Comparison of ENCODE assay signal across 8 mouse cellular contexts in the genomic region with DNA sequence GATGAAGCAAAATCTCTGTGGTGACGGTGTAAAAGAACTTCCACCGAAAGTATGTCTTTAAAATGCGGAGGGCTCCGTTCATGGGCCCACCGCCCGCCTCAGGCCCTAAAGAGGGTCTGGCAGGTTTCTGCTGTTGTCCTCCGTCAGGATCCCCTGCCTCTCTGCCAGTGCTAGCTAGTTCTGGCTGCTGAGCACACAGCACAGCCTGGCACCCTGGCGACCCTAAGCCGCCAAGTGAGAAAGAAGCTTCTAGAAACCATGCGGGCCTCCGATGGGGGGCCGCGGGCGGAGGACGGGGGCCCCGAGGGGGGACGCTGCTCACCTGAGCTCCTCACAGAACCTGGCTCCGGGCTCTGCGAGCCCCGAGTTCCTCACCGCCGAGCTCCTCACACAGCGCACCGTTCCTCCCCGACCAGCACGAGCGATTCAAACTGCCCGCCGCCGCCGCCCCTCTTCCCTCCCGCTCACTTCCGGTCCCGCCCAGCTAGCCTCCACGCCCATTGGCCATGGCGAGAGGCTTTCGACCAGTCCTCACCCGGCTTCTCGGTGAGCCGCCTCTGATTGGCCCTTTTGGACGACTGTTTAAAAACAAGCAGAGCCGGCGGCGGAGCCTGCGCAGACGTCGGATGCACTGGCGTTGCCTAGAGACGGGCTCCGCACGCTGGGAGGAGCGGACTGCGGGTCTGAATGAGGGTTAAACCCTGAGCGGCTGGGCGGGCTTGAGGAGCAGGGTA. TPM values are rescaled to one million over a fixed set of nuclear protein-coding genes. Genes with fewer than 3 reads are reported as not detected.
DNase-seq lines count a peak whose midpoint lies in the region; ATAC-seq lines count a peak whose summit lies in the region.

A gene (minus strand): TSS at position 433 of the 734 bp plus-strand sequence.

- peak within 1 kb of the TSS; percentile 66 for H3K4me3 ChIP-seq in brown adipose tissue, adult 24 weeks (ENCODE audit: insufficient read depth, low read depth, low read length)
- H3K4me3 ChIP-seq in heart, embryonic 13.5 days: peak within 1 kb of the TSS; percentile 82
- H3K4me3 ChIP-seq in liver, embryonic 12.5 days: peak within 1 kb of the TSS; percentile 85
- H3K4me3 ChIP-seq in stomach, embryonic 15.5 days (replicated peaks): peak within 1 kb of the TSS; percentile 84

- ATAC-seq in heart, embryonic 13.5 days (ENCODE audit: extremely low read depth, insufficient number of reproducible peaks, low FRiP score, low TSS enrichment): peak; percentile 99
- ATAC-seq in liver, embryonic 12.5 days: peak; percentile 99
- ATAC-seq in stomach, embryonic 15.5 days (ENCODE audit: insufficient read depth, low FRiP score, low read depth): peak; percentile 100

- H3K4me2 ChIP-seq in heart, embryonic 13.5 days: peak within 1 kb of the TSS; percentile 91
- peak within 1 kb of the TSS; percentile 89 for H3K4me2 ChIP-seq in liver, embryonic 12.5 days
- H3K4me2 ChIP-seq in stomach, embryonic 15.5 days: peak within 1 kb of the TSS; percentile 91

- peak within 1 kb of the TSS; percentile 90 for H3K9ac ChIP-seq in heart, embryonic 13.5 days
- H3K9ac ChIP-seq in liver, embryonic 12.5 days: peak within 1 kb of the TSS; percentile 89
- peak within 1 kb of the TSS; percentile 69 for H3K9ac ChIP-seq in stomach, embryonic 15.5 days

- under 1% methylated on average over 55 of the region's 55 CpGs for WGBS in heart, embryonic 13.5 days
- WGBS in liver, embryonic 12.5 days (ENCODE audit: insufficient replicate concordance): under 1% methylated on average over 55 of the region's 55 CpGs
- under 1% methylated on average over 54 of the region's 55 CpGs for WGBS in stomach, embryonic 15.5 days

- peak; percentile 99 for DNase-seq in CD4-positive, CD25-positive, alpha-beta regulatory T cell, adult 2 months (ENCODE audit: low read depth, low spot score)
- DNase-seq in fat pad, adult 2 months (ENCODE audit: extremely low read depth, low read depth, low spot score): peak; percentile 80
- DNase-seq in kidney, postnatal 10 days: peak; percentile 99
- peak; percentile 96 to 97 for DNase-seq in natural killer cell, adult 2 months (ENCODE audit: low spot score in 2 of 2)

- no peaks in the 10 kb centered on the region for H3K4me1 ChIP-seq in brown adipose tissue, adult 24 weeks (ENCODE audit: control insufficient read depth, insufficient read depth, insufficient read length, low read length)
- peaks cover 41% of the 10 kb centered on the region for H3K4me1 ChIP-seq in heart, embryonic 13.5 days
- H3K4me1 ChIP-seq in liver, embryonic 12.5 days: peaks cover 30% of the 10 kb centered on the region
- peaks cover 20% of the 10 kb centered on the region for H3K4me1 ChIP-seq in stomach, embryonic 15.5 days

- no peaks in the 10 kb centered on the region for H3K27me3 ChIP-seq in heart, embryonic 13.5 days (replicated peaks)
- no peaks in the 10 kb centered on the region for H3K27me3 ChIP-seq in liver, embryonic 12.5 days (replicated peaks)
- H3K27me3 ChIP-seq in stomach, embryonic 15.5 days (replicated peaks): no peaks in the 10 kb centered on the region

- H3K27ac ChIP-seq in brown adipose tissue, adult 24 weeks (replicated peaks; ENCODE audit: low read depth, low read length): no peak within 1 kb of the TSS
- H3K27ac ChIP-seq in heart, embryonic 13.5 days (replicated peaks): peak within 1 kb of the TSS; percentile 67
- H3K27ac ChIP-seq in liver, embryonic 12.5 days: peak within 1 kb of the TSS; percentile 78
- peak within 1 kb of the TSS; percentile 53 for H3K27ac ChIP-seq in stomach, embryonic 15.5 days

- H3K36me3 ChIP-seq in heart, embryonic 13.5 days: peaks cover 33% of the 10 kb centered on the region
- peaks cover 35% of the 10 kb centered on the region for H3K36me3 ChIP-seq in liver, embryonic 12.5 days
- peaks cover 16% of the 10 kb centered on the region for H3K36me3 ChIP-seq in stomach, embryonic 15.5 days

- H3K9me3 ChIP-seq in heart, embryonic 13.5 days: no peaks in the 10 kb centered on the region
- no peaks in the 10 kb centered on the region for H3K9me3 ChIP-seq in liver, embryonic 12.5 days (replicated peaks)
- H3K9me3 ChIP-seq in stomach, embryonic 15.5 days: no peaks in the 10 kb centered on the region

RNA-seq across cellular contexts. Expression of the gene that starts here (rescaled TPM):
- polyA plus RNA-seq in brown adipose tissue, adult 24 weeks (2012; ENCODE audit: insufficient read depth, insufficient read length, missing spikeins): 0.12 TPM in 1 of 2 replicates, not detected in the other
- polyA plus RNA-seq in heart, embryonic 13.5 days (2015; fragmentation: Nextera tagmentation; extraction: Ambion mirVana): 59.5 and 61.8 TPM in 2 replicates
- 52.5 and 54.0 TPM in 2 replicates for polyA plus RNA-seq in liver, embryonic 12.5 days (2016; fragmentation: Nextera tagmentation; extraction: Ambion mirVana)
- 72.1 and 78.4 TPM in 2 replicates for polyA plus RNA-seq in stomach, embryonic 15.5 days (2015; fragmentation: Nextera tagmentation; extraction: Ambion mirVana)

Comparison
In these comparisons a context has a peak if more than half of its experiments do, and no peak if none do; other contexts are left out.
1. RNA of the gene that starts here (polyA plus RNA-seq): 72.1 to 78.4 TPM in stomach, embryonic 15.5 days, 59.5 to 61.8 TPM in heart, embryonic 13.5 days and 52.5 to 54.0 TPM in liver, embryonic 12.5 days; 0.12 TPM in brown adipose tissue, adult 24 weeks; every median in the first group is over 10 times any median in the second.
2. Peak in every context shown above with its lines, with median percentiles within 50 percentile points of each other: DNase-seq, H3K4me3 ChIP-seq, ATAC-seq, H3K4me2 ChIP-seq and H3K9ac ChIP-seq.